Mouse (Mus musculus) liver, adult 2 months (tissue): ENCODE measurements around the gene Lmo7.

Experiments used
- CTCF ChIP-seq: fragments of 200-500 bp; IDR thresholded peaks from 2 replicates; pipeline ENCODE4 v1.5.1; 2011; ENCODE audit warnings: low read depth, low read length, control low read depth
- POLR2A ChIP-seq: fragments of 200-500 bp; IDR thresholded peaks from 2 replicates; pipeline ENCODE4 v1.6.1; 2011; ENCODE audit warnings: low read length, control low read depth; ENCODE audit not compliant: insufficient read depth; ENCODE audit errors: extremely low read depth

DNA sequence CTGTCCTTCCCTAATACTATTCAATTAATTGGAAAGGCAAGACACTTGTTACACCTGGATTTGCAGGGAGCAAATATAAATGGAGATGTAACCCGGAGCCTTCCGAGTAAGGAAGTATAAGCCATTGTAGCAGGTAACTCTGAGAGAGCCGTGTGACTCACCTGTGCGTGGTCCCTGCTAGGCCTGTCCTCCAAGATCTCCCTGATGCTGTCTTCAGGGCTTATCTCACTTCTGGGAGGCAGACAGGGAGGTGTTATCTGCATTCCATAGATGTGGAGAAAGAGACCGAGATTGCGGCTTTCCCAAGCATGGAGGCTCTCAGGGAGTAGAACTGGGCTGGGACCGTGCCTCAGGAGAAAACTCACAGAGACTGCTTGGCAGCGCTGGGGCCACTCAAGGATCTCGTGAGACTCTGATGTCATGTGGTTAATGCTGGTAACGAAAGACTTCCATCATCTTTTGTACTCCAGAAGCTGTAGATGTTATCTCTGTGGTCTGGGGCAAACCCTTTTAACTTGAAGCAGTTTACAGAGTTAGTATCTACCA is 162.2 kb downstream of the Lmo7 start:
- TF ChIP-seq POLR2A (no peak), CTCF (no peak)
